Mouse (Mus musculus): ENCODE measurements around the gene Cwc22. TPM values are rescaled to one million over a fixed set of nuclear protein-coding genes. Genes with fewer than 3 reads are reported as not detected.
A peak's percentile ranks its signal among the peaks of the same experiment; 100 is the strongest.

Gene Cwc22
- polyA plus RNA-seq, 2 experiments: 11.0 to 15.8 TPM

GRCm38 (mm10) chr2:77949521-77949920 lies 3.3 kb upstream of the Cwc22 start:
- no peak for TF ChIP-seq EP300 (IDR thresholded peaks at IDR 0.05; ENCODE audit: low read depth)
- TF ChIP-seq CTCF (IDR thresholded peaks at IDR 0.05; ENCODE audit: low read depth): no peak
- no peak for DNase-seq (ENCODE audit: low read depth in 3 of 3, low spot score in 3 of 3)
- 62% methylated on average over 1 of the region's 1 CpGs for WGBS (ENCODE audit: insufficient replicate concordance)

GRCm38 (mm10) chr2:77948921-77949320 lies 2.7 kb upstream of the Cwc22 start:
- 56% methylated on average over 2 of the region's 2 CpGs for WGBS (ENCODE audit: insufficient replicate concordance)
- H3K9me3 ChIP-seq (ENCODE audit: control insufficient read depth, low read length): no peaks in the 10 kb centered on the region
- no peak overlapping the region for H3K4me3 ChIP-seq (ENCODE audit: insufficient read depth in 1 of 2, low read depth in 2 of 2, low read length in 2 of 2)
- H3K27ac ChIP-seq: no peak overlapping the region
- no peaks in the 10 kb centered on the region for H3K27me3 ChIP-seq (ENCODE audit: control insufficient read depth, insufficient read depth, low read length)
- TF ChIP-seq EP300 (IDR thresholded peaks at IDR 0.05; ENCODE audit: low read depth) (no peak), CTCF (IDR thresholded peaks at IDR 0.05; ENCODE audit: low read depth) (no peak)
- no peak for DNase-seq (ENCODE audit: low read depth in 3 of 3, low spot score in 3 of 3)
- H3K4me1 ChIP-seq (replicated peaks; ENCODE audit: control insufficient read depth in 2 of 2, insufficient read depth in 2 of 2, low read length in 1 of 2): peaks cover 7 to 9% of the 10 kb centered on the region in 2 experiments; a peak in 3 of 4 replicates
- no peaks in the 10 kb centered on the region for H3K36me3 ChIP-seq (replicated peaks; ENCODE audit: control insufficient read depth, insufficient read depth, low read depth)
- ATAC-seq (ENCODE audit: insufficient read depth): no peak
- H3K4me2 ChIP-seq (ENCODE audit: low read depth): no peak overlapping the region
- no peak overlapping the region for H3K9ac ChIP-seq (replicated peaks)

More at GRCm38 (mm10) chr2:77949521-77949920, 3.3 kb upstream of the Cwc22 start:
- Histone ChIP-seq H3K36me3 (replicated peaks; ENCODE audit: control insufficient read depth, insufficient read depth, low read depth) (no peaks in the 10 kb centered on the region), H3K27me3 (ENCODE audit: control insufficient read depth, insufficient read depth, low read length) (no peaks in the 10 kb centered on the region), H3K9ac (replicated peaks) (no peak overlapping the region), H3K4me1 (replicated peaks; ENCODE audit: control insufficient read depth in 2 of 2, insufficient read depth in 2 of 2, low read length in 1 of 2) (peaks cover 6 to 7% of the 10 kb centered on the region in 2 experiments; a peak in 3 of 4 replicates), H3K4me2 (ENCODE audit: low read depth) (no peak overlapping the region), H3K9me3 (ENCODE audit: control insufficient read depth, low read length) (no peaks in the 10 kb centered on the region), H3K27ac (no peak overlapping the region), H3K4me3 (ENCODE audit: insufficient read depth in 1 of 2, low read depth in 2 of 2, low read length in 2 of 2) (no peak overlapping the region)
- ATAC-seq (ENCODE audit: insufficient read depth): no peak

GRCm38 (mm10) chr2:77948126-77948525 lies 2.0 kb upstream of the Cwc22 start:
- Histone ChIP-seq H3K9ac (replicated peaks) (no peak overlapping the region), H3K4me1 (replicated peaks; ENCODE audit: control insufficient read depth in 2 of 2, insufficient read depth in 2 of 2, low read length in 1 of 2) (peaks cover 7 to 9% of the 10 kb centered on the region in 2 experiments; a peak in 3 of 4 replicates), H3K4me2 (ENCODE audit: low read depth) (no peak overlapping the region), H3K36me3 (replicated peaks; ENCODE audit: control insufficient read depth, insufficient read depth, low read depth) (no peaks in the 10 kb centered on the region), H3K9me3 (ENCODE audit: control insufficient read depth, low read length) (no peaks in the 10 kb centered on the region), H3K27ac (no peak overlapping the region), H3K27me3 (ENCODE audit: control insufficient read depth, insufficient read depth, low read length) (no peaks in the 10 kb centered on the region), H3K4me3 (ENCODE audit: insufficient read depth in 1 of 2, low read depth in 2 of 2, low read length in 2 of 2) (no peak overlapping the region)
- ATAC-seq (ENCODE audit: insufficient read depth) (no peak), DNase-seq (ENCODE audit: low read depth in 3 of 3, low spot score in 3 of 3) (no peak)
- TF ChIP-seq CTCF (IDR thresholded peaks at IDR 0.05; ENCODE audit: low read depth) (no peak), EP300 (IDR thresholded peaks at IDR 0.05; ENCODE audit: low read depth) (no peak)
- WGBS (ENCODE audit: insufficient replicate concordance): 67% methylated on average over 1 of the region's 1 CpGs

GRCm38 (mm10) chr2:77947161-77947870 lies 1.1 kb upstream of the Cwc22 start:
- Histone ChIP-seq H3K27me3 (ENCODE audit: control insufficient read depth, insufficient read depth, low read length) (no peaks in the 10 kb centered on the region), H3K9me3 (ENCODE audit: control insufficient read depth, low read length) (no peaks in the 10 kb centered on the region), H3K4me1 (replicated peaks; ENCODE audit: control insufficient read depth in 2 of 2, insufficient read depth in 2 of 2, low read length in 1 of 2) (peaks cover 7 to 9% of the 10 kb centered on the region in 2 experiments; a peak in 3 of 4 replicates), H3K9ac (replicated peaks) (no peak overlapping the region), H3K4me3 (ENCODE audit: insufficient read depth in 1 of 2, low read depth in 2 of 2, low read length in 2 of 2) (no peak overlapping the region), H3K36me3 (replicated peaks; ENCODE audit: control insufficient read depth, insufficient read depth, low read depth) (no peaks in the 10 kb centered on the region), H3K4me2 (ENCODE audit: low read depth) (no peak overlapping the region), H3K27ac (no peak overlapping the region)
- TF ChIP-seq EP300 (IDR thresholded peaks at IDR 0.05; ENCODE audit: low read depth) (no peak), CTCF (IDR thresholded peaks at IDR 0.05; ENCODE audit: low read depth) (no peak)
- no peak for DNase-seq (ENCODE audit: low read depth in 3 of 3, low spot score in 3 of 3)
- ATAC-seq (ENCODE audit: insufficient read depth): no peak
- WGBS (ENCODE audit: insufficient replicate concordance): 48% methylated on average over 3 of the region's 3 CpGs

- Histone ChIP-seq H3K4me1 (replicated peaks; ENCODE audit: control insufficient read depth in 2 of 2, insufficient read depth in 2 of 2, low read length in 1 of 2) (peaks cover 7 to 9% of the 10 kb centered on the region in 2 experiments; a peak in 3 of 4 replicates), H3K27me3 (ENCODE audit: control insufficient read depth, insufficient read depth, low read length) (no peaks in the 10 kb centered on the region), H3K4me3 (ENCODE audit: insufficient read depth in 1 of 2, low read depth in 2 of 2, low read length in 2 of 2) (peak overlapping the region; percentile 73 to 94), H3K9me3 (ENCODE audit: control insufficient read depth, low read length) (no peaks in the 10 kb centered on the region), H3K4me2 (ENCODE audit: low read depth) (peak overlapping the region; percentile 60), H3K36me3 (replicated peaks; ENCODE audit: control insufficient read depth, insufficient read depth, low read depth) (no peaks in the 10 kb centered on the region), H3K27ac (no peak overlapping the region), H3K9ac (replicated peaks) (peak overlapping the region; percentile 91)
- TF ChIP-seq EP300 (IDR thresholded peaks at IDR 0.05; ENCODE audit: low read depth): no peak
- TF ChIP-seq CTCF (IDR thresholded peaks at IDR 0.05; ENCODE audit: low read depth): no peak
- DNase-seq (ENCODE audit: low read depth in 3 of 3, low spot score in 3 of 3): no peak
- ATAC-seq (ENCODE audit: insufficient read depth): no peak
- 26% methylated on average over 8 of the region's 8 CpGs for WGBS (ENCODE audit: insufficient replicate concordance)
These were observed 1.1 kb downstream of the Cwc22 start for GRCm38 (mm10) chr2:77944860-77945595.
